Mouse (Mus musculus): ENCODE measurements around the gene Nphs1. TPM values are rescaled to one million over a fixed set of nuclear protein-coding genes. Genes with fewer than 3 reads are reported as not detected.
"Not testable (repeated sequence)": the region's sequence is repeated elsewhere in the genome, so short reads cannot be mapped to it uniquely, and the experiment has no call there.

Gene Nphs1
- total RNA-seq, 2 experiments from 2014 or later, result not detected

GRCm38 (mm10) chr7:30477415-30478381 is 19.6 kb downstream of the Nphs1 start:
- no peak for DNase-seq
- intact Hi-C loops (cut with DNase I), result no loop called here

GRCm38 (mm10) chr7:30484250-30484649 is 26.1 kb downstream of the Nphs1 start:
- intact Hi-C loops (cut with DNase I), result no loop called here
- no peak for DNase-seq

GRCm38 (mm10) chr7:30490251-30490956 is 32.3 kb downstream of the Nphs1 start:
- no peak for DNase-seq
- intact Hi-C loops (cut with DNase I), result loop anchor here (5.0 kb wide), 1 partner anchor 48 kb away; no protein-coding TSS in a partner anchor

GRCm38 (mm10) chr7:30490957-30491307 is 32.8 kb downstream of the Nphs1 start:
- intact Hi-C loops (cut with DNase I), result loop anchor here (5.0 kb wide), 1 partner anchor 49 kb away; no protein-coding TSS in a partner anchor
- DNase-seq, result no peak

- DNase-seq, result peak; percentile 66 to 77
- intact Hi-C loops (cut with DNase I), result loop anchor here (2.0 to 5.0 kb wide), 2 partner anchors 50 to 120 kb away; no protein-coding TSS in a partner anchor
These were observed 34.6 kb downstream of the Nphs1 start for GRCm38 (mm10) chr7:30492765-30493164.

- no peak for DNase-seq
- intact Hi-C loops (cut with DNase I), result loop anchor here (2.0 to 5.0 kb wide), 2 partner anchors 51 to 121 kb away; no protein-coding TSS in a partner anchor
These were observed 35.4 kb downstream of the Nphs1 start, which contains the start of gene Prodh2 for GRCm38 (mm10) chr7:30493401-30493931. Prodh2 (plus strand) TSS chr7:30493622.

- intact Hi-C loops (cut with DNase I); DNase-seq: not testable (repeated sequence)
These were observed 37.5 kb downstream of the Nphs1 start for GRCm38 (mm10) chr7:30495506-30496042.

- DNase-seq; intact Hi-C loops (cut with DNase I): not testable (repeated sequence)
These were observed 43.0 kb downstream of the Nphs1 start for GRCm38 (mm10) chr7:30501159-30501558.

- intact Hi-C loops (cut with DNase I), result no loop called here
These were observed 49.9 kb downstream of the Nphs1 start for GRCm38 (mm10) chr7:30508061-30508460.

GRCm38 (mm10) chr7:30515003-30515760 is 57.1 kb downstream of the Nphs1 start:
- DNase-seq, result no peak
- intact Hi-C loops (cut with DNase I), result no loop called here

More at GRCm38 (mm10) chr7:30508061-30508460, 49.9 kb downstream of the Nphs1 start:
- DNase-seq, result no peak

- intact Hi-C loops (cut with DNase I), result no loop called here
These were observed 60.2 kb downstream of the Nphs1 start for GRCm38 (mm10) chr7:30518325-30518724.

GRCm38 (mm10) chr7:30520396-30520795 is 62.3 kb downstream of the Nphs1 start:
- intact Hi-C loops (cut with DNase I), result no loop called here
- no peak for DNase-seq

More at GRCm38 (mm10) chr7:30518325-30518724, 60.2 kb downstream of the Nphs1 start:
- no peak for DNase-seq

GRCm38 (mm10) chr7:30520856-30521255 is 62.7 kb downstream of the Nphs1 start:
- intact Hi-C loops (cut with DNase I), result no loop called here
- DNase-seq, result no peak

GRCm38 (mm10) chr7:30522871-30523270 is 64.8 kb downstream of the Nphs1 start:
- intact Hi-C loops (cut with DNase I), result no loop called here
- no peak for DNase-seq

- DNase-seq, result no peak
- intact Hi-C loops (cut with DNase I), result no loop called here
These were observed 66.4 kb downstream of the Nphs1 start for GRCm38 (mm10) chr7:30524487-30524886.

- intact Hi-C loops (cut with DNase I), result no loop called here
These were observed 67.8 kb downstream of the Nphs1 start for GRCm38 (mm10) chr7:30525954-30526353.

GRCm38 (mm10) chr7:30526399-30526798 is 68.3 kb downstream of the Nphs1 start:
- intact Hi-C loops (cut with DNase I), result no loop called here
- no peak for DNase-seq

More at GRCm38 (mm10) chr7:30525954-30526353, 67.8 kb downstream of the Nphs1 start:
- DNase-seq, result no peak

- intact Hi-C loops (cut with DNase I), result no loop called here
- no peak for DNase-seq
These were observed 68.9 kb downstream of the Nphs1 start for GRCm38 (mm10) chr7:30526981-30527380.

- DNase-seq, result no peak
- intact Hi-C loops (cut with DNase I), result loop anchor here (10.0 kb wide), 1 partner anchor 203 kb away; no protein-coding TSS in a partner anchor
These were observed 73.2 kb downstream of the Nphs1 start for GRCm38 (mm10) chr7:30531291-30531815.
